Mouse (Mus musculus): ENCODE results near the gene Psmb2. TPM values are rescaled to one million over a fixed set of nuclear protein-coding genes. Genes with fewer than 3 reads are reported as not detected.

Gene Psmb2
- polyA plus RNA-seq, 1 experiment from 2014 or later, result 470 TPM

- H3K27me3 ChIP-seq, result no peaks in the 10 kb centered on the region
- no peak overlapping the region for H3K4me3 ChIP-seq (replicated peaks)
- peaks cover 23% of the 10 kb centered on the region for H3K36me3 ChIP-seq
- no peak for ATAC-seq
- peaks cover 25% of the 10 kb centered on the region for H3K4me1 ChIP-seq (replicated peaks)
- no peaks in the 10 kb centered on the region for H3K9me3 ChIP-seq
- no peak overlapping the region for H3K27ac ChIP-seq
- H3K4me2 ChIP-seq (replicated peaks), result no peak overlapping the region
- WGBS, result 88% methylated on average over 4 of the region's 4 CpGs
- H3K9ac ChIP-seq (replicated peaks), result no peak overlapping the region
Observed at GRCm38 (mm10) chr4:126756766-126757165, 79.3 kb downstream of the Psmb2 start.

- Histone ChIP-seq H3K9me3 (no peaks in the 10 kb centered on the region), H3K27me3 (no peaks in the 10 kb centered on the region), H3K4me3 (replicated peaks) (no peak overlapping the region), H3K27ac (no peak overlapping the region), H3K36me3 (peaks cover 31% of the 10 kb centered on the region), H3K4me1 (replicated peaks) (peaks cover 23% of the 10 kb centered on the region), H3K4me2 (replicated peaks) (no peak overlapping the region), H3K9ac (replicated peaks) (no peak overlapping the region)
- 89% methylated on average over 5 of the region's 5 CpGs for WGBS
- ATAC-seq, result no peak
Observed at GRCm38 (mm10) chr4:126758299-126758698, 80.9 kb downstream of the Psmb2 start.

Other genes starting within 250 kb of the Psmb2 start
- 17.7 and 18.4 TPM in 2 replicates for gene Ago3, start 248.1 kb upstream of the Psmb2 start, polyA plus RNA-seq (2015; fragmentation: Nextera tagmentation; extraction: Ambion mirVana)
- gene Ago1, start 209.0 kb upstream of the Psmb2 start, polyA plus RNA-seq (2015; fragmentation: Nextera tagmentation; extraction: Ambion mirVana), result 18.5 and 19.5 TPM in 2 replicates
- gene Ago4, start 144.2 kb upstream of the Psmb2 start, polyA plus RNA-seq (2015; fragmentation: Nextera tagmentation; extraction: Ambion mirVana), result 10.2 and 10.4 TPM in 2 replicates
- 17.0 and 17.2 TPM in 2 replicates for gene Clspn, start 120.7 kb upstream of the Psmb2 start, polyA plus RNA-seq (2015; fragmentation: Nextera tagmentation; extraction: Ambion mirVana)
- gene 5730409E04Rik, start 67.8 kb upstream of the Psmb2 start, polyA plus RNA-seq (2015; fragmentation: Nextera tagmentation; extraction: Ambion mirVana), result 5.4 and 5.8 TPM in 2 replicates
- 0.82 and 1.7 TPM in 2 replicates for gene Tfap2e, start 58.6 kb downstream of the Psmb2 start, polyA plus RNA-seq (2015; fragmentation: Nextera tagmentation; extraction: Ambion mirVana)
- gene Ncdn, start 75.8 kb downstream of the Psmb2 start, polyA plus RNA-seq (2015; fragmentation: Nextera tagmentation; extraction: Ambion mirVana), result 67.8 and 71.3 TPM in 2 replicates
- gene AU040320, start 75.9 kb downstream of the Psmb2 start, polyA plus RNA-seq (2015; fragmentation: Nextera tagmentation; extraction: Ambion mirVana), result 37.0 and 38.7 TPM in 2 replicates